Mouse (Mus musculus): ENCODE results near the gene Pnpla5. TPM values are rescaled to one million over a fixed set of nuclear protein-coding genes. Genes with fewer than 3 reads are reported as not detected.
A peak's percentile ranks its signal among the peaks of the same experiment; 100 is the strongest.

Pnpla5 gene
- polyA plus RNA-seq, 1 experiment from 2014 or later: not detected

DNA sequence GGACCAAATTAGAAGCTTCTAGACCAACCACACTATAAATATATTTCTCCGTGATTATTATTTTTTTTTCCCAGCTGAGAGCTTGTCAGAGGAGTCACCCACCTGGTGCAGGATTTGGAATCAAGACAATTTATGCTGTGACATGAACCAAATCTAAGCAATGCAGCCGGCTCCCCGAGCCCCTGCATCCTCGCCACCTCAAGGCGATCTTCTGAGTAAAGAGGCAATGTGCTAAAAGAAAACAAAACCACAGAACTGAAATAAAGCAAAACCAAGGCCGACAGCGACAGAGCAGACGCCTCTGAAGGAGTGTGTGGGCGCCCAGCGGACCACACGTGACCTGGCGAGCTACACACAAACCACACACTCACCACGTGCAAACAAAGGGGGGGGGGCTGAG is 44.3 kb downstream of the Pnpla5 start:
- no peak overlapping the region for H3K27ac ChIP-seq (ENCODE audit: low read depth, low read length)
- H3K4me2 ChIP-seq (ENCODE audit: low read length): no peak overlapping the region
- WGBS: 66% methylated on average over 13 of the region's 13 CpGs
- no peak for ATAC-seq
- no peak for DNase-seq (ENCODE audit: low spot score)
- no peaks in the 10 kb centered on the region for H3K36me3 ChIP-seq (ENCODE audit: control insufficient read depth, insufficient read depth, low read length)
- H3K9ac ChIP-seq (ENCODE audit: low read length): no peak overlapping the region
- no peak overlapping the region for H3K4me3 ChIP-seq (ENCODE audit: low read depth, low read length)
- H3K4me1 ChIP-seq (ENCODE audit: control insufficient read depth, insufficient read depth, low read length): peaks cover 3% of the 10 kb centered on the region; the same call in 1 of the 2 replicates
- no peaks in the 10 kb centered on the region for H3K27me3 ChIP-seq (replicated peaks; ENCODE audit: control insufficient read depth, insufficient read depth, low read length)
- no peaks in the 10 kb centered on the region for H3K9me3 ChIP-seq (replicated peaks; ENCODE audit: control insufficient read depth, low read length)

- no peaks in the 10 kb centered on the region for H3K9me3 ChIP-seq (replicated peaks; ENCODE audit: control insufficient read depth, low read length)
- no peak for DNase-seq (ENCODE audit: low spot score)
- no peaks in the 10 kb centered on the region for H3K36me3 ChIP-seq (ENCODE audit: control insufficient read depth, insufficient read depth, low read length)
- H3K4me2 ChIP-seq (ENCODE audit: low read length): no peak overlapping the region
- 64% methylated on average over 17 of the region's 17 CpGs for WGBS
- H3K27ac ChIP-seq (ENCODE audit: low read depth, low read length): no peak overlapping the region
- peaks cover 3% of the 10 kb centered on the region; the same call in 1 of the 2 replicates for H3K4me1 ChIP-seq (ENCODE audit: control insufficient read depth, insufficient read depth, low read length)
- H3K4me3 ChIP-seq (ENCODE audit: low read depth, low read length): no peak overlapping the region
- no peak overlapping the region for H3K9ac ChIP-seq (ENCODE audit: low read length)
- no peaks in the 10 kb centered on the region for H3K27me3 ChIP-seq (replicated peaks; ENCODE audit: control insufficient read depth, insufficient read depth, low read length)
- no peak for ATAC-seq
Observed at GRCm38 (mm10) chr15:84077151-84077550, 45.8 kb downstream of the Pnpla5 start.

- no peaks in the 10 kb centered on the region for H3K9me3 ChIP-seq (replicated peaks; ENCODE audit: control insufficient read depth, low read length)
- H3K9ac ChIP-seq (ENCODE audit: low read length): no peak overlapping the region
- ATAC-seq (no peak), DNase-seq (ENCODE audit: low spot score) (no peak)
- WGBS: 13% methylated on average over 17 of the region's 17 CpGs
- no peaks in the 10 kb centered on the region for H3K27me3 ChIP-seq (replicated peaks; ENCODE audit: control insufficient read depth, insufficient read depth, low read length)
- H3K4me3 ChIP-seq (ENCODE audit: low read depth, low read length): no peak overlapping the region
- peaks cover 8% of the 10 kb centered on the region; the same call in 1 of the 2 replicates for H3K4me1 ChIP-seq (ENCODE audit: control insufficient read depth, insufficient read depth, low read length)
- no peak overlapping the region for H3K27ac ChIP-seq (ENCODE audit: low read depth, low read length)
- no peaks in the 10 kb centered on the region for H3K36me3 ChIP-seq (ENCODE audit: control insufficient read depth, insufficient read depth, low read length)
- peak overlapping the region; percentile 25; the same call in 1 of the 2 replicates for H3K4me2 ChIP-seq (ENCODE audit: low read length)
Observed at GRCm38 (mm10) chr15:84074705-84075185, 48.2 kb downstream of the Pnpla5 start.

DNA sequence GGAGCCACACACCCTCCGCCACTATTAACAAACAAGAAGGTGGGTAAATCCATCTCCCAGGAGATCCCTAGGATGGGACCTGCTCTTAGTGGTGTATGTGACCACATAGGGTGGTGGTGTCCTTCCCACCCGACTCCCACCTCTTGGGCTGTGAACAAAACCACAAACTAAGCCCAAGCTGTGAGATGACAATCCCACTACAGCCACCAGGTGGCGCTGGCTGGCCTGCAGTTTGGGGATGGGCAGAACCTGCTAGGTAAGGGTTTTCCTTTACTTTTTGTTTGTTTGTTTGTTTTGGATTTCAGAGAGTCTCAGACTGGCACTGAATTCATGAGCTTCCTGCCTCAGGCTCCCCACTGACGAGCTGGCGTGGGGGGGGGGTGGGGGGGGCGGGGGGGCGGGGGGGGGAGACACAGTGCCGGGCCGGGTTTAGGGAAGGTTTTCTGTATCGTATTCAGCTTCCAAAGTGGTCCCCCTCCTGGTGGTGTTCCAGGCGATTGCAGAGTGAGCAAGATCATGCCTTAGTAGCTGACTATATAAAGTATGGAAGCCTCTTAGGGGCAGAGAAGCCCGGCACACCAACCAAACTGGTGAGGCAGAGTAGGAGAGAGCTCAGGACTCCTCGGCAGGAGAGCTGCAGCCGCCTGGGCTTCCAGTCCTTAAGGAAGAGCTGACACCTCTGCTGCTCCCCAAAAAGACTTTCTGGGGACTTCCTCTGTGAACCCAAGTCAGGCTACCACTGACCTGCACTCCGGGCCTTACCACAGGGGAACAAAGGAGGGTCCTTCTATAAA is 48.9 kb downstream of the Pnpla5 start:
- 7% methylated on average over 14 of the region's 15 CpGs for WGBS
- Histone ChIP-seq H3K27ac (ENCODE audit: low read depth, low read length) (no peak overlapping the region), H3K27me3 (replicated peaks; ENCODE audit: control insufficient read depth, insufficient read depth, low read length) (no peaks in the 10 kb centered on the region), H3K9me3 (replicated peaks; ENCODE audit: control insufficient read depth, low read length) (no peaks in the 10 kb centered on the region), H3K9ac (ENCODE audit: low read length) (no peak overlapping the region), H3K4me3 (ENCODE audit: low read depth, low read length) (no peak overlapping the region), H3K36me3 (ENCODE audit: control insufficient read depth, insufficient read depth, low read length) (no peaks in the 10 kb centered on the region), H3K4me2 (ENCODE audit: low read length) (peak overlapping the region; percentile 25; the same call in 1 of the 2 replicates), H3K4me1 (ENCODE audit: control insufficient read depth, insufficient read depth, low read length) (peaks cover 13% of the 10 kb centered on the region; the same call in 1 of the 2 replicates)
- peak; percentile 79 for DNase-seq (ENCODE audit: low spot score)
- peak; percentile 18; the same call in 1 of the 2 replicates for ATAC-seq

GRCm38 (mm10) chr15:84073058-84073457 is 49.9 kb downstream of the Pnpla5 start:
- H3K4me1 ChIP-seq (ENCODE audit: control insufficient read depth, insufficient read depth, low read length): peaks cover 13% of the 10 kb centered on the region; the same call in 1 of the 2 replicates
- no peaks in the 10 kb centered on the region for H3K27me3 ChIP-seq (replicated peaks; ENCODE audit: control insufficient read depth, insufficient read depth, low read length)
- H3K36me3 ChIP-seq (ENCODE audit: control insufficient read depth, insufficient read depth, low read length): no peaks in the 10 kb centered on the region
- WGBS: 28% methylated on average over 8 of the region's 8 CpGs
- H3K27ac ChIP-seq (ENCODE audit: low read depth, low read length): no peak overlapping the region
- H3K4me2 ChIP-seq (ENCODE audit: low read length): no peak overlapping the region
- DNase-seq (ENCODE audit: low spot score): no peak
- ATAC-seq: no peak
- no peaks in the 10 kb centered on the region for H3K9me3 ChIP-seq (replicated peaks; ENCODE audit: control insufficient read depth, low read length)
- H3K9ac ChIP-seq (ENCODE audit: low read length): no peak overlapping the region
- no peak overlapping the region for H3K4me3 ChIP-seq (ENCODE audit: low read depth, low read length)

GRCm38 (mm10) chr15:84072226-84072625 is 50.7 kb downstream of the Pnpla5 start:
- ATAC-seq: peak; percentile 33; the same call in 1 of the 2 replicates

DNA sequence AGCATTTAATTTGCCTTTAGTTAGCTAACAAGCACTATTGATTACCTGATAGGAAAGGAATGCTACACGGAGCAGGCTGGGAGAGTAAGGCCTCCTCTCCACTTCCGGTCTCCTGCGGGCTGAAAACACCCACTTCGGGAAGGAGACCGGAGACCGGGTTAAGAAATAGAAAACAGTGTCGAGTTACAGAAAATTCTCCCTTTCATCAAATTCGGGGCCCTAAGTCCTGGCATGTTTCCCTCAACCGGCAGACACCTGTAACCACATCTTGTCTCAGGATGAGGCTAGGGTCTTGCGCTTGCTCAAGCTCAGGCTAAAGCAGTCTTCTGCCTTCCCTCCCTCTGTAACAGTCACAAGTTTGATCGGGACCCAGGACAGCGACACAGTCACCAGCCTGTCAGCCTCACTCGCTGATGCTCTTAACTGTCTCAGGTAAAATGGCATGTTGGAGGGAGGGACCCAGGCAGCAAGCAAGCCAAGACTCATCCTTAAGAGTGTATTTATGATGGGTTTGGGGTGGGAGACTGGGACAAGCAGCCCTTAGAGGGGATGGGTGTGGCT is 52.8 kb downstream of the Pnpla5 start:
- Histone ChIP-seq H3K36me3 (ENCODE audit: control insufficient read depth, insufficient read depth, low read length) (no peaks in the 10 kb centered on the region), H3K9me3 (replicated peaks; ENCODE audit: control insufficient read depth, low read length) (no peaks in the 10 kb centered on the region), H3K4me1 (ENCODE audit: control insufficient read depth, insufficient read depth, low read length) (peaks cover 14% of the 10 kb centered on the region; the same call in 1 of the 2 replicates), H3K9ac (ENCODE audit: low read length) (no peak overlapping the region), H3K4me3 (ENCODE audit: low read depth, low read length) (no peak overlapping the region), H3K27me3 (replicated peaks; ENCODE audit: control insufficient read depth, insufficient read depth, low read length) (no peaks in the 10 kb centered on the region), H3K4me2 (ENCODE audit: low read length) (peak overlapping the region; percentile 32; the same call in 1 of the 2 replicates), H3K27ac (ENCODE audit: low read depth, low read length) (peak overlapping the region; percentile 59)
- 7% methylated on average over 13 of the region's 13 CpGs for WGBS
- no peak for ATAC-seq
- no peak for DNase-seq (ENCODE audit: low spot score)

More at GRCm38 (mm10) chr15:84072226-84072625, 50.7 kb downstream of the Pnpla5 start:
- Histone ChIP-seq H3K27me3 (replicated peaks; ENCODE audit: control insufficient read depth, insufficient read depth, low read length) (no peaks in the 10 kb centered on the region), H3K27ac (ENCODE audit: low read depth, low read length) (no peak overlapping the region), H3K4me3 (ENCODE audit: low read depth, low read length) (no peak overlapping the region), H3K4me2 (ENCODE audit: low read length) (no peak overlapping the region), H3K9ac (ENCODE audit: low read length) (no peak overlapping the region), H3K36me3 (ENCODE audit: control insufficient read depth, insufficient read depth, low read length) (no peaks in the 10 kb centered on the region), H3K4me1 (ENCODE audit: control insufficient read depth, insufficient read depth, low read length) (peaks cover 13% of the 10 kb centered on the region; the same call in 1 of the 2 replicates), H3K9me3 (replicated peaks; ENCODE audit: control insufficient read depth, low read length) (no peaks in the 10 kb centered on the region)
- 27% methylated on average over 7 of the region's 7 CpGs for WGBS
- DNase-seq (ENCODE audit: low spot score): peak; percentile 90

- Histone ChIP-seq H3K4me1 (ENCODE audit: control insufficient read depth, insufficient read depth, low read length) (peaks cover 15% of the 10 kb centered on the region; the same call in 1 of the 2 replicates), H3K9ac (ENCODE audit: low read length) (no peak overlapping the region), H3K4me3 (ENCODE audit: low read depth, low read length) (no peak overlapping the region), H3K27ac (ENCODE audit: low read depth, low read length) (peak overlapping the region; percentile 59), H3K36me3 (ENCODE audit: control insufficient read depth, insufficient read depth, low read length) (no peaks in the 10 kb centered on the region), H3K4me2 (ENCODE audit: low read length) (peak overlapping the region; percentile 32), H3K9me3 (replicated peaks; ENCODE audit: control insufficient read depth, low read length) (no peaks in the 10 kb centered on the region), H3K27me3 (replicated peaks; ENCODE audit: control insufficient read depth, insufficient read depth, low read length) (no peaks in the 10 kb centered on the region)
- ATAC-seq (no peak), DNase-seq (ENCODE audit: low spot score) (peak; percentile 59)
- 8% methylated on average over 16 of the region's 16 CpGs for WGBS
Observed at GRCm38 (mm10) chr15:84069455-84070050, 53.4 kb downstream of the Pnpla5 start.

Data from forebrain, embryonic 14.5 days (tissue).